Mouse (Mus musculus) hindbrain, embryonic 14.5 days (tissue): ENCODE data around the gene Rimkla. TPM values are rescaled to one million over a fixed set of nuclear protein-coding genes. Genes with fewer than 3 reads are reported as not detected.

Source experiments
- ATAC-seq: fragments of 200-750 bp; cut with Nextera tagmentation; 2 replicates; pipeline ENCODE4 v1.8.0; 2017; ENCODE audit warnings: moderate number of reproducible peaks, mild to moderate bottlenecking, moderate TSS enrichment, moderate library complexity; ENCODE audit not compliant: low FRiP score
- DNase-seq: peaks from one replicate; pipeline ENCODE4 v3.0.0-alpha.2; 2015; ENCODE audit warnings: low spot score
- H3K27ac ChIP-seq: fragments of 300-500 bp; sonication (generic); 2 replicates; pipeline ENCODE4 v1.5.1; 2014; ENCODE audit warnings: mild to moderate bottlenecking, moderate library complexity
- H3K27me3 ChIP-seq: fragments of 300-500 bp; sonication (generic); 2 replicates; pipeline ENCODE4 v1.6.1; 2014; ENCODE audit warnings: mild to moderate bottlenecking, low read length, mixed read lengths; ENCODE audit not compliant: control insufficient read depth, insufficient read depth
- H3K36me3 ChIP-seq: fragments of 300-500 bp; sonication (generic); replicated peaks from 2 replicates; pipeline ENCODE4 v1.6.1; 2014; ENCODE audit not compliant: control insufficient read depth, insufficient read depth
- H3K4me1 ChIP-seq: fragments of 300-500 bp; sonication (generic); replicated peaks from 2 replicates; pipeline ENCODE4 v1.6.1; 2014; ENCODE audit warnings: antibody characterized with exemption, low read length, mixed read lengths; ENCODE audit not compliant: control insufficient read depth, insufficient read depth
- H3K4me2 ChIP-seq: fragments of 300-500 bp; sonication (generic); replicated peaks from 2 replicates; pipeline ENCODE4 v1.6.1; 2014; ENCODE audit warnings: mild to moderate bottlenecking, moderate library complexity
- H3K4me3 ChIP-seq: fragments of 300-500 bp; sonication (generic); replicated peaks from 2 replicates; pipeline ENCODE4 v1.5.1; 2014; ENCODE audit warnings: mild to moderate bottlenecking, low read length
- H3K9ac ChIP-seq: fragments of 300-500 bp; sonication (generic); 2 replicates; pipeline ENCODE4 v1.6.1; 2014
- H3K9me3 ChIP-seq: fragments of 300-500 bp; sonication (generic); 2 replicates; pipeline ENCODE4 v1.6.1; 2016; ENCODE audit warnings: low read length; ENCODE audit not compliant: control insufficient read depth
- WGBS: fragments of 180-500 bp; shearing (Covaris S2); extraction: QIAGEN DNeasy Blood & Tissue Kit; methylation state at CpG from one replicate; pipeline ENCODE4 v1.1.7; 2014; 5-methylcytosine and 5-hydroxymethylcytosine counted together
- polyA plus RNA-seq: library from polyadenylated mRNA; unstranded; fragments of >200 nt; fragmentation: Nextera tagmentation; extraction: Ambion mirVana; gene quantifications from 2 replicates; pipeline ENCODE4 v1.2.1, GENCODE M21; 2014

Rimkla gene
- polyA plus RNA-seq, 1 experiment from 2014 or later = 30.5 TPM

- WGBS = 51% methylated on average over 5 of the region's 5 CpGs
- DNase-seq (peak; percentile 45), ATAC-seq (no peak)
- Histone ChIP-seq H3K27ac (peak overlapping the region; percentile 88), H3K27me3 (no peaks in the 10 kb centered on the region), H3K4me1 (peaks cover 29% of the 10 kb centered on the region), H3K36me3 (no peaks in the 10 kb centered on the region), H3K9me3 (no peaks in the 10 kb centered on the region), H3K4me2 (peak overlapping the region; percentile 20; the same call in 1 of the 2 replicates), H3K4me3 (no peak overlapping the region), H3K9ac (0 out of 2 replicates have a peak overlapping the region, but pooled peaks have one; percentile 8)
Measured at GRCm38 (mm10) chr4:119460296-119460695, 32.1 kb downstream of the Rimkla start.

- H3K27me3 ChIP-seq = no peaks in the 10 kb centered on the region
- H3K27ac ChIP-seq = peak overlapping the region; percentile 44
- WGBS = 13% methylated on average over 6 of the region's 6 CpGs
- H3K36me3 ChIP-seq = no peaks in the 10 kb centered on the region
- H3K9ac ChIP-seq = 0 out of 2 replicates have a peak overlapping the region, but pooled peaks have one; percentile 2
- H3K4me2 ChIP-seq = no peak overlapping the region
- DNase-seq (no peak), ATAC-seq (peak; percentile 67; the same call in 1 of the 2 replicates)
- H3K9me3 ChIP-seq = no peaks in the 10 kb centered on the region
- H3K4me3 ChIP-seq = no peak overlapping the region
- H3K4me1 ChIP-seq = peaks cover 13% of the 10 kb centered on the region
Measured at GRCm38 (mm10) chr4:119453533-119453932, 38.9 kb downstream of the Rimkla start.

- peaks cover 13% of the 10 kb centered on the region for H3K4me1 ChIP-seq
- no peak overlapping the region for H3K4me3 ChIP-seq
- WGBS = 56% methylated on average over 5 of the region's 5 CpGs
- H3K4me2 ChIP-seq = no peak overlapping the region
- H3K27ac ChIP-seq = peak overlapping the region; percentile 44
- DNase-seq (no peak), ATAC-seq (peak; percentile 25; the same call in 1 of the 2 replicates)
- no peaks in the 10 kb centered on the region for H3K36me3 ChIP-seq
- no peaks in the 10 kb centered on the region for H3K9me3 ChIP-seq
- H3K27me3 ChIP-seq = no peaks in the 10 kb centered on the region
- 0 out of 2 replicates have a peak overlapping the region, but pooled peaks have one; percentile 2 for H3K9ac ChIP-seq
Measured at GRCm38 (mm10) chr4:119453128-119453527, 39.3 kb downstream of the Rimkla start.

GRCm38 (mm10) chr4:119450436-119450835, 42.0 kb downstream of the Rimkla start:
- H3K4me2 ChIP-seq = no peak overlapping the region
- no peak overlapping the region for H3K27ac ChIP-seq
- 78% methylated on average over 7 of the region's 7 CpGs for WGBS
- no peak for ATAC-seq
- H3K9me3 ChIP-seq = no peaks in the 10 kb centered on the region
- no peak for DNase-seq
- no peaks in the 10 kb centered on the region for H3K36me3 ChIP-seq
- no peak overlapping the region for H3K4me3 ChIP-seq
- no peak overlapping the region for H3K9ac ChIP-seq
- H3K4me1 ChIP-seq = peaks cover 13% of the 10 kb centered on the region
- H3K27me3 ChIP-seq = no peaks in the 10 kb centered on the region

- DNase-seq (no peak), ATAC-seq (no peak)
- Histone ChIP-seq H3K4me3 (no peak overlapping the region), H3K27me3 (no peaks in the 10 kb centered on the region), H3K36me3 (no peaks in the 10 kb centered on the region), H3K9me3 (no peaks in the 10 kb centered on the region), H3K4me1 (peaks cover under 1% of the 10 kb centered on the region; the same call in 1 of the 2 replicates), H3K4me2 (no peak overlapping the region), H3K27ac (no peak overlapping the region), H3K9ac (no peak overlapping the region)
- 86% methylated on average over 3 of the region's 3 CpGs for WGBS
Measured at GRCm38 (mm10) chr4:119447786-119448185, 44.6 kb downstream of the Rimkla start.

GRCm38 (mm10) chr4:119447261-119447660, 45.2 kb downstream of the Rimkla start:
- WGBS = 91% methylated on average over 6 of the region's 6 CpGs
- Histone ChIP-seq H3K27ac (no peak overlapping the region), H3K9ac (no peak overlapping the region), H3K4me2 (no peak overlapping the region), H3K27me3 (no peaks in the 10 kb centered on the region), H3K36me3 (no peaks in the 10 kb centered on the region), H3K4me3 (no peak overlapping the region), H3K4me1 (no peaks in the 10 kb centered on the region), H3K9me3 (no peaks in the 10 kb centered on the region)
- ATAC-seq (no peak), DNase-seq (no peak)

- no peak overlapping the region for H3K4me3 ChIP-seq
- H3K9me3 ChIP-seq = no peaks in the 10 kb centered on the region
- no peak overlapping the region for H3K9ac ChIP-seq
- no peak overlapping the region for H3K4me2 ChIP-seq
- no peaks in the 10 kb centered on the region for H3K4me1 ChIP-seq
- ATAC-seq (no peak), DNase-seq (no peak)
- no peaks in the 10 kb centered on the region for H3K27me3 ChIP-seq
- no peak overlapping the region for H3K27ac ChIP-seq
- H3K36me3 ChIP-seq = no peaks in the 10 kb centered on the region
- 39% methylated on average over 6 of the region's 6 CpGs for WGBS
Measured at GRCm38 (mm10) chr4:119442539-119442938, 49.9 kb downstream of the Rimkla start.

- no peak for DNase-seq
- no peaks in the 10 kb centered on the region for H3K27me3 ChIP-seq
- ATAC-seq = no peak
- no peak overlapping the region for H3K4me2 ChIP-seq
- no peaks in the 10 kb centered on the region for H3K4me1 ChIP-seq
- 94% methylated on average over 4 of the region's 4 CpGs for WGBS
- no peak overlapping the region for H3K4me3 ChIP-seq
- no peaks in the 10 kb centered on the region for H3K36me3 ChIP-seq
- H3K9me3 ChIP-seq = no peaks in the 10 kb centered on the region
- no peak overlapping the region for H3K9ac ChIP-seq
- H3K27ac ChIP-seq = no peak overlapping the region
Measured at GRCm38 (mm10) chr4:119441836-119442235, 50.6 kb downstream of the Rimkla start.

GRCm38 (mm10) chr4:119437936-119438335, 54.5 kb downstream of the Rimkla start:
- H3K4me3 ChIP-seq = no peak overlapping the region

GRCm38 (mm10) chr4:119430678-119431077, 61.8 kb downstream of the Rimkla start:
- no peaks in the 10 kb centered on the region for H3K4me1 ChIP-seq
- 0 out of 2 replicates have a peak, but pooled peaks cover 3% of the 10 kb centered on the region for H3K9me3 ChIP-seq
- no peak overlapping the region for H3K27ac ChIP-seq
- no peak overlapping the region for H3K4me2 ChIP-seq
- no peak overlapping the region for H3K9ac ChIP-seq
- no peaks in the 10 kb centered on the region for H3K36me3 ChIP-seq
- ATAC-seq (no peak), DNase-seq (no peak)
- H3K4me3 ChIP-seq = no peak overlapping the region
- WGBS = 22% methylated on average over 5 of the region's 5 CpGs
- no peaks in the 10 kb centered on the region for H3K27me3 ChIP-seq

More at GRCm38 (mm10) chr4:119437936-119438335, 54.5 kb downstream of the Rimkla start:
- no peaks in the 10 kb centered on the region for H3K4me1 ChIP-seq
- 94% methylated on average over 2 of the region's 2 CpGs for WGBS
- H3K27me3 ChIP-seq = no peaks in the 10 kb centered on the region
- H3K9ac ChIP-seq = no peak overlapping the region
- H3K9me3 ChIP-seq = 0 out of 2 replicates have a peak, but pooled peaks cover 7% of the 10 kb centered on the region
- DNase-seq = no peak
- no peak overlapping the region for H3K4me2 ChIP-seq
- no peak overlapping the region for H3K27ac ChIP-seq
- no peaks in the 10 kb centered on the region for H3K36me3 ChIP-seq
- no peak for ATAC-seq
